Mouse (Mus musculus): Measurements from ENCODE around the gene Tbx19.

Tbx19 gene

GRCm38 (mm10) chr1:165114460-165115175 is 46.0 kb downstream of the Tbx19 start:
- DNase-seq (ENCODE audit: low read depth, low spot score) = peak; percentile 38

GRCm38 (mm10) chr1:165113700-165114099 is 46.9 kb downstream of the Tbx19 start:
- no peak for DNase-seq (ENCODE audit: low read depth, low spot score)

- DNase-seq (ENCODE audit: low read depth, low spot score) = no peak
Measured at GRCm38 (mm10) chr1:165110659-165111058, 49.9 kb downstream of the Tbx19 start.

- no peak for DNase-seq (ENCODE audit: low read depth, low spot score)
Measured at GRCm38 (mm10) chr1:165109135-165109534, 51.4 kb downstream of the Tbx19 start.

- no peak for DNase-seq (ENCODE audit: low read depth, low spot score)
Measured at GRCm38 (mm10) chr1:165108477-165108876, 52.1 kb downstream of the Tbx19 start.

GRCm38 (mm10) chr1:165106011-165106385 is 54.6 kb downstream of the Tbx19 start:
- DNase-seq (ENCODE audit: low read depth, low spot score) = no peak

- no peak for DNase-seq (ENCODE audit: low read depth, low spot score)
Measured at GRCm38 (mm10) chr1:165105270-165106010, 55.1 kb downstream of the Tbx19 start.

- no peak for DNase-seq (ENCODE audit: low read depth, low spot score)
Measured at GRCm38 (mm10) chr1:165104707-165105259, 55.8 kb downstream of the Tbx19 start.

GRCm38 (mm10) chr1:165099569-165099968 is 61.0 kb downstream of the Tbx19 start:
- no peak for DNase-seq (ENCODE audit: low read depth, low spot score)

GRCm38 (mm10) chr1:165094871-165095270 is 65.7 kb downstream of the Tbx19 start:
- DNase-seq (ENCODE audit: low read depth, low spot score) = no peak

GRCm38 (mm10) chr1:165091721-165092120 is 68.9 kb downstream of the Tbx19 start:
- DNase-seq (ENCODE audit: low read depth, low spot score) = no peak

- no peak for DNase-seq (ENCODE audit: low read depth, low spot score)
Measured at GRCm38 (mm10) chr1:165089556-165089955, 71.0 kb downstream of the Tbx19 start.

All from mesoderm, embryonic 11.5 days (tissue).